Mouse (Mus musculus): Measurements from ENCODE around the gene Fam187a.

- TF ChIP-seq USF1 (IDR thresholded peaks at IDR 0.05; ENCODE audit: low read depth) = no peak
- no peak for TF ChIP-seq CTCF (IDR thresholded peaks at IDR 0.05; ENCODE audit: control insufficient read depth, insufficient read depth, insufficient read length)
- TF ChIP-seq CEBPB (IDR thresholded peaks at IDR 0.05; ENCODE audit: low read depth) = no peak
- TF ChIP-seq MAX (IDR thresholded peaks at IDR 0.05) = no peak
- TF ChIP-seq MYOD1 (IDR thresholded peaks at IDR 0.05; ENCODE audit: control insufficient read depth, insufficient read length, low read depth) = no peak
- TF ChIP-seq MYOG (IDR thresholded peaks at IDR 0.05; ENCODE audit: control insufficient read depth, extremely low read depth, insufficient read length) = no peak
Measured at GRCm38 (mm10) chr11:102859933-102860332, 25.0 kb upstream of the Fam187a start.

Data from C2C12 (cell line).